Mouse (Mus musculus) hindbrain, embryonic 14.5 days (tissue): ENCODE measurements around the gene Sesn2. TPM values are rescaled to one million over a fixed set of nuclear protein-coding genes. Genes with fewer than 3 reads are reported as not detected.

Source experiments
- ATAC-seq: fragments of 200-750 bp; cut with Nextera tagmentation; 2 replicates; pipeline ENCODE4 v1.8.0; 2017; ENCODE audit warnings: moderate number of reproducible peaks, mild to moderate bottlenecking, moderate TSS enrichment, moderate library complexity; ENCODE audit not compliant: low FRiP score
- DNase-seq: peaks from one replicate; pipeline ENCODE4 v3.0.0-alpha.2; 2015; ENCODE audit warnings: low spot score
- H3K27ac ChIP-seq: fragments of 300-500 bp; sonication (generic); 2 replicates; pipeline ENCODE4 v1.5.1; 2014; ENCODE audit warnings: mild to moderate bottlenecking, moderate library complexity
- H3K27me3 ChIP-seq: fragments of 300-500 bp; sonication (generic); 2 replicates; pipeline ENCODE4 v1.6.1; 2014; ENCODE audit warnings: mild to moderate bottlenecking, low read length, mixed read lengths; ENCODE audit not compliant: control insufficient read depth, insufficient read depth
- H3K36me3 ChIP-seq: fragments of 300-500 bp; sonication (generic); replicated peaks from 2 replicates; pipeline ENCODE4 v1.6.1; 2014; ENCODE audit not compliant: control insufficient read depth, insufficient read depth
- H3K4me1 ChIP-seq: fragments of 300-500 bp; sonication (generic); replicated peaks from 2 replicates; pipeline ENCODE4 v1.6.1; 2014; ENCODE audit warnings: antibody characterized with exemption, low read length, mixed read lengths; ENCODE audit not compliant: control insufficient read depth, insufficient read depth
- H3K4me2 ChIP-seq: fragments of 300-500 bp; sonication (generic); replicated peaks from 2 replicates; pipeline ENCODE4 v1.6.1; 2014; ENCODE audit warnings: mild to moderate bottlenecking, moderate library complexity
- H3K4me3 ChIP-seq: fragments of 300-500 bp; sonication (generic); replicated peaks from 2 replicates; pipeline ENCODE4 v1.5.1; 2014; ENCODE audit warnings: mild to moderate bottlenecking, low read length
- H3K9ac ChIP-seq: fragments of 300-500 bp; sonication (generic); 2 replicates; pipeline ENCODE4 v1.6.1; 2014
- H3K9me3 ChIP-seq: fragments of 300-500 bp; sonication (generic); 2 replicates; pipeline ENCODE4 v1.6.1; 2016; ENCODE audit warnings: low read length; ENCODE audit not compliant: control insufficient read depth
- WGBS: fragments of 180-500 bp; shearing (Covaris S2); extraction: QIAGEN DNeasy Blood & Tissue Kit; methylation state at CpG from one replicate; pipeline ENCODE4 v1.1.7; 2014; 5-methylcytosine and 5-hydroxymethylcytosine counted together
- polyA plus RNA-seq: library from polyadenylated mRNA; unstranded; fragments of >200 nt; fragmentation: Nextera tagmentation; extraction: Ambion mirVana; gene quantifications from 2 replicates; pipeline ENCODE4 v1.2.1, GENCODE M21; 2014

Sesn2 gene
- polyA plus RNA-seq, 1 experiment from 2014 or later: 7.1 TPM

DNA sequence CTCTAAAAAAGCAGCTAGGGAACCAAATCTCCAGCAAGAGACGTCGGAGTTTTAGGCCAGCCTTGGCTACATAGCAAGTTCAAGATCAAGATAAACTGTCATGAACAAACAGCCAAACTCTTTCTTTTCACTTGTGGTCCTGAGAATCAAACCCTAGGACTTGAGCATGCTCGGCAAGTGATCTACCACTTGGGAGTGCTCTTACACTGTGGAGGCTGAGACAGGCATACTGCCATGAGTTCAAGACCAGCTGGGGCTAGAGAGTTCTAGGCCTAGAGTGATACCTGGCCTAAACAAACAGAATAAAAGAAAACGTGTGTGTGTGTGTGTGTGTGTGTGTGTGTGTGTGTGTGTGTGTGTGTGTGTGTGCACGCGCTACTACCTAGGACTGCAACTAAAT is 56.1 kb downstream of the Sesn2 start:
- H3K27me3 ChIP-seq: no peaks in the 10 kb centered on the region
- no peaks in the 10 kb centered on the region for H3K4me1 ChIP-seq
- no peaks in the 10 kb centered on the region for H3K9me3 ChIP-seq
- peaks cover 24% of the 10 kb centered on the region for H3K36me3 ChIP-seq
- H3K27ac ChIP-seq: no peak overlapping the region
- no peak for DNase-seq
- WGBS: 77% methylated on average over 6 of the region's 6 CpGs
- no peak overlapping the region for H3K4me2 ChIP-seq
- no peak overlapping the region for H3K9ac ChIP-seq
- ATAC-seq: no peak
- H3K4me3 ChIP-seq: no peak overlapping the region

GRCm38 (mm10) chr4:132449778-132450177 is 60.5 kb downstream of the Sesn2 start:
- ATAC-seq (no peak), DNase-seq (no peak)
- no peaks in the 10 kb centered on the region for H3K27me3 ChIP-seq
- H3K27ac ChIP-seq: no peak overlapping the region
- no peak overlapping the region for H3K4me2 ChIP-seq
- H3K4me3 ChIP-seq: no peak overlapping the region
- H3K36me3 ChIP-seq: no peaks in the 10 kb centered on the region
- H3K9me3 ChIP-seq: no peaks in the 10 kb centered on the region
- H3K9ac ChIP-seq: no peak overlapping the region
- WGBS: 90% methylated on average over 3 of the region's 3 CpGs
- no peaks in the 10 kb centered on the region for H3K4me1 ChIP-seq

DNA sequence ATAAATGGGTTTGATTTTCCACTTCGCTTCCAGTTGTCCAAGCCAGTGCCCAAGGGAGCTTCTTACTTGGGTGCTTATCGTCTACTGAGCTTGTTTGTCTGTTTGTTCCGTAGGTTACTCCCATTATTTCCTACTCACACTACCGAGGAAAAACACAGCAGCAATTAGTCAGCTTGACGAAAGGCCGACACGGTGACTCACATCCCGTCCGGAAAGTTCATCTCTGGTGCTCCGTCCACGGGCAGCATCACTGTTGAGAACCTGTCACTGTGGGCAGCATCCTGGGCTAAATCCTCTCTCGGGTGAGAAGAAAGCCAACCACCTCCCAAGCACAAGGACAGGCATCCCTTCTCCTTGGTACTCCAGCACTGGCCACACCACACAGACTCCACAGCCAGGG is 64.2 kb downstream of the Sesn2 start:
- H3K27ac ChIP-seq: no peak overlapping the region
- DNase-seq (no peak), ATAC-seq (no peak)
- H3K9me3 ChIP-seq: no peaks in the 10 kb centered on the region
- no peak overlapping the region for H3K4me2 ChIP-seq
- no peak overlapping the region for H3K9ac ChIP-seq
- no peaks in the 10 kb centered on the region for H3K36me3 ChIP-seq
- no peak overlapping the region for H3K4me3 ChIP-seq
- H3K4me1 ChIP-seq: no peaks in the 10 kb centered on the region
- WGBS: 82% methylated on average over 12 of the region's 12 CpGs
- no peaks in the 10 kb centered on the region for H3K27me3 ChIP-seq

DNA sequence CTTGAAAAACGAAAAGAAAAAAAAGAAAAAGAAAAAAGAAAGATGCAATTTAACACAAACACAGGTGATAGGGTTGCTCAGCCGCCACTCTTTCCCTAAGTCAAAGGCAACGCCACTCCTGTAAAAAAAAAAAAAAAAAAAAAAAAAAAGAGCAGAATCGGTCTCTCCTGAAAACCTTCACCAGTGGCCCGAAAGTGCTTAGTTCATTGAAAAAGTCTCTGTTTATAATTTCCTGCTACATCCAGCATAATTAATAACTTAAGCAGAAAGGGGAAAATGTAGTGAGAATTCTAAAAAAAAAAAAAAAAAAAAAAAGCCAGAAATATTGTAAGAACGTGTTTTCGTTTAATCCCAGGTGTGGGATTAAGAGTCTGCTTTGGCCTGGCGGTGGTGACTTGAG is 65.8 kb downstream of the Sesn2 start:
- Histone ChIP-seq H3K27ac (no peak overlapping the region), H3K4me2 (no peak overlapping the region), H3K4me1 (no peaks in the 10 kb centered on the region), H3K4me3 (no peak overlapping the region), H3K9me3 (no peaks in the 10 kb centered on the region), H3K36me3 (no peaks in the 10 kb centered on the region), H3K27me3 (no peaks in the 10 kb centered on the region), H3K9ac (no peak overlapping the region)
- WGBS: 85% methylated on average over 8 of the region's 8 CpGs
- no peak for ATAC-seq
- no peak for DNase-seq

Other genes with a start within 250 kb of the Sesn2 start
- 34.7 and 36.7 TPM in 2 replicates for gene Gmeb1, start 248.9 kb downstream of the Sesn2 start, polyA plus RNA-seq
- gene Taf12, start 236.1 kb downstream of the Sesn2 start, polyA plus RNA-seq: 38.0 and 40.8 TPM in 2 replicates
- 0.95 and 1.5 TPM in 2 replicates for gene Rab42, start 207.1 kb downstream of the Sesn2 start, polyA plus RNA-seq
- gene Trnau1ap, start 181.0 kb downstream of the Sesn2 start, polyA plus RNA-seq: 66.8 and 73.1 TPM in 2 replicates
- gene Rcc1, start 156.9 kb downstream of the Sesn2 start, polyA plus RNA-seq: 20.0 and 22.4 TPM in 2 replicates
- gene Phactr4, start 88.0 kb downstream of the Sesn2 start, polyA plus RNA-seq: 8.1 and 9.2 TPM in 2 replicates
- 8.5 and 10.7 TPM in 2 replicates for gene Med18, start 46.6 kb downstream of the Sesn2 start, polyA plus RNA-seq
- 1,422 and 1,589 TPM in 2 replicates for gene Atpif1, start 23.2 kb upstream of the Sesn2 start, polyA plus RNA-seq
- 126 and 136 TPM in 2 replicates for gene Dnajc8, start 25.0 kb upstream of the Sesn2 start, polyA plus RNA-seq
- 0.43 and 0.67 TPM in 2 replicates for gene Ptafr, start 53.6 kb upstream of the Sesn2 start, polyA plus RNA-seq
- gene Eya3, start 128.5 kb upstream of the Sesn2 start, polyA plus RNA-seq: 10.5 and 11.4 TPM in 2 replicates
- gene Xkr8, start 222.0 kb upstream of the Sesn2 start, polyA plus RNA-seq: 7.4 and 8.8 TPM in 2 replicates
- 0.68 and 0.99 TPM in 2 replicates for gene Smpdl3b, start 246.8 kb upstream of the Sesn2 start, polyA plus RNA-seq